Mouse (Mus musculus): Measurements from ENCODE around the gene Gm28036. TPM values are rescaled to one million over a fixed set of nuclear protein-coding genes. Genes with fewer than 3 reads are reported as not detected.
"Not testable (repeated sequence)": the region's sequence is repeated elsewhere in the genome, so short reads cannot be mapped to it uniquely, and the experiment has no call there.

Gene Gm28036
- polyA plus RNA-seq, 1 experiment from 2014 or later, result 22.0 TPM

DNA sequence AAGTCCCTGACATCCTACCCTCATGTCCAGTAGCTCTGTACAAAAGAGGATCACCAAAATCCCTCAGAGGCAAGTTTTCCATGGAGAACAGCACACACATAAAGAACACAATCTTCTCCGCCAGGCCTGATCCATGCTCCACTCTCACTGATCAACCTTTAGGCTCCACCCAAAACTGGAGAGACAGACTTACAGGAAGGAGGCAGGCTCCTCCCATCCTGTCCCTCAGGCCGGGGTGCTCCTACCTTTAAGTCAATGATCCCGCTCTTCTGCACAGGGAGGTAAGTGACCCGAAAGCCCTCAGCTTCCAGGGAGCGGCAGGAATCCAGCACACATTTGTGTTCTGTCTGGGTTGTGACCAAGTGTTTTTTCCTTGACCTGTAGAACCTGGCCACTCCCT, 7.3 kb upstream of the Gm28036 start:
- Histone ChIP-seq H3K4me1 (replicated peaks) (no peaks in the 10 kb centered on the region), H3K27me3 (no peaks in the 10 kb centered on the region), H3K9ac (replicated peaks) (no peak overlapping the region), H3K4me3 (replicated peaks) (no peak overlapping the region), H3K27ac (no peak overlapping the region), H3K4me2 (no peak overlapping the region), H3K36me3 (peaks cover 17% of the 10 kb centered on the region; the same call in 1 of the 2 replicates), H3K9me3 (no peaks in the 10 kb centered on the region)
- 88% methylated on average over 5 of the region's 5 CpGs for WGBS
- no peak for ATAC-seq (ENCODE audit: insufficient number of reproducible peaks, insufficient read depth, low FRiP score, low TSS enrichment, low read depth)

DNA sequence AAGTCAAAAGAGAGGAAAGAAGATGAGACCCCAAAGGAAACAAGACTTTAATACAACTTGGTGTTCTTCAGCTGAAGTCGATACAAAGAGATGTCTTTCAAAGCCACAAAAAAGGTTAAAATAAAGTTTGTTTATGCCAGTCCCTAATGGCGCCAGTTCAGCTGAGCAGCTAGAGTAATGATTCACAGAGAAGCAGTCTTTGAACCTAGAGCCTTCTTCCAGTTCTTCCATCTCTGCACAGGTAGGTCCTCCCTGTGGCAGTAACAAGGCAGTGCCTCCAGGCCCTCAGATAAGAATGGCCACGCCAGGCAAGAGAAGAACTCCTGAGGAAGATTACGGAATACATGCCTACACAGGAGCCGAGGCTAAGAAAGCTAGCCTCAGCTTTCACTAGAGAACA, 3.2 kb downstream of the Gm28036 start:
- no peak overlapping the region for H3K4me3 ChIP-seq (replicated peaks)
- H3K36me3 ChIP-seq, result peaks cover 37% of the 10 kb centered on the region; the same call in 1 of the 2 replicates
- ATAC-seq (ENCODE audit: insufficient number of reproducible peaks, insufficient read depth, low FRiP score, low TSS enrichment, low read depth), result no peak
- WGBS, result 94% methylated on average over 5 of the region's 5 CpGs
- H3K27me3 ChIP-seq, result no peaks in the 10 kb centered on the region
- no peak overlapping the region for H3K4me2 ChIP-seq
- H3K9ac ChIP-seq (replicated peaks), result no peak overlapping the region
- H3K9me3 ChIP-seq, result no peaks in the 10 kb centered on the region
- H3K4me1 ChIP-seq (replicated peaks), result no peaks in the 10 kb centered on the region
- H3K27ac ChIP-seq, result no peak overlapping the region

- no peak for ATAC-seq (ENCODE audit: insufficient number of reproducible peaks, insufficient read depth, low FRiP score, low TSS enrichment, low read depth)
- Histone ChIP-seq H3K36me3 (peaks cover 8% of the 10 kb centered on the region; the same call in 1 of the 2 replicates), H3K4me3 (replicated peaks) (no peak overlapping the region), H3K27me3 (no peaks in the 10 kb centered on the region), H3K9me3 (no peaks in the 10 kb centered on the region), H3K9ac (replicated peaks) (no peak overlapping the region), H3K4me2 (no peak overlapping the region), H3K27ac (no peak overlapping the region), H3K4me1 (replicated peaks) (no peaks in the 10 kb centered on the region)
Measured at GRCm38 (mm10) chr2:156119566-156119965, 7.3 kb downstream of the Gm28036 start.

- peak overlapping the region; percentile 94 for H3K4me3 ChIP-seq (replicated peaks)
- 25% methylated on average over 5 of the region's 5 CpGs for WGBS
- H3K27ac ChIP-seq, result peak overlapping the region; percentile 94
- H3K9ac ChIP-seq (replicated peaks), result peak overlapping the region; percentile 98
- ATAC-seq (ENCODE audit: insufficient number of reproducible peaks, insufficient read depth, low FRiP score, low TSS enrichment, low read depth); H3K9me3 ChIP-seq; H3K4me1 ChIP-seq (replicated peaks); H3K36me3 ChIP-seq; H3K27me3 ChIP-seq: not testable (repeated sequence)
- peak overlapping the region; percentile 47 for H3K4me2 ChIP-seq
Measured at GRCm38 (mm10) chr2:156112080-156112423, 14.8 kb downstream of the Gm28036 start.

GRCm38 (mm10) chr2:156111358-156112079, 15.4 kb downstream of the Gm28036 start, which contains the start of the genes Cpne1 and Rbm12:
TSS of gene Cpne1 (minus strand) at chr2:156111965.
TSS of gene Rbm12 (minus strand) at chr2:156111978.
- Histone ChIP-seq H3K36me3 (no peaks in the 10 kb centered on the region; the same call in 1 of the 2 replicates), H3K9me3 (no peaks in the 10 kb centered on the region), H3K9ac (replicated peaks) (peak within 1 kb of the TSS; percentile 98), H3K4me1 (replicated peaks) (peaks cover 13% of the 10 kb centered on the region), H3K27me3 (no peaks in the 10 kb centered on the region), H3K4me2 (peak within 1 kb of the TSS; percentile 66), H3K4me3 (replicated peaks) (peak within 1 kb of the TSS; percentile 94), H3K27ac (peak within 1 kb of the TSS; percentile 94)
- ATAC-seq (ENCODE audit: insufficient number of reproducible peaks, insufficient read depth, low FRiP score, low TSS enrichment, low read depth), result peak; percentile 83
- WGBS, result under 1% methylated on average over 64 of the region's 74 CpGs

- H3K9ac ChIP-seq (replicated peaks), result peak overlapping the region; percentile 98
- WGBS, result 2% methylated on average over 16 of the region's 16 CpGs
- peak; percentile 59; the same call in 1 of the 2 replicates for ATAC-seq (ENCODE audit: insufficient number of reproducible peaks, insufficient read depth, low FRiP score, low TSS enrichment, low read depth)
Measured at GRCm38 (mm10) chr2:156110627-156111357, 16.1 kb downstream of the Gm28036 start.

GRCm38 (mm10) chr2:156091926-156092325, 35.0 kb downstream of the Gm28036 start:
- H3K9me3 ChIP-seq, result no peaks in the 10 kb centered on the region
- 0 out of 2 replicates have a peak, but pooled peaks cover 3% of the 10 kb centered on the region for H3K4me1 ChIP-seq (replicated peaks)
- no peak overlapping the region for H3K27ac ChIP-seq
- peaks cover 46% of the 10 kb centered on the region for H3K36me3 ChIP-seq
- no peak for ATAC-seq (ENCODE audit: insufficient number of reproducible peaks, insufficient read depth, low FRiP score, low TSS enrichment, low read depth)
- H3K4me3 ChIP-seq (replicated peaks), result no peak overlapping the region
- H3K9ac ChIP-seq (replicated peaks), result no peak overlapping the region
- no peak overlapping the region for H3K4me2 ChIP-seq
- H3K27me3 ChIP-seq, result no peaks in the 10 kb centered on the region
- WGBS, result 79% methylated on average over 5 of the region's 5 CpGs

More at GRCm38 (mm10) chr2:156110627-156111357, 16.1 kb downstream of the Gm28036 start:
- Histone ChIP-seq H3K4me2 (peak overlapping the region; percentile 66), H3K4me1 (replicated peaks) (peaks cover 14% of the 10 kb centered on the region), H3K36me3 (peaks cover 4% of the 10 kb centered on the region; the same call in 1 of the 2 replicates), H3K27me3 (no peaks in the 10 kb centered on the region), H3K9me3 (no peaks in the 10 kb centered on the region), H3K4me3 (replicated peaks) (peak overlapping the region; percentile 94), H3K27ac (peak overlapping the region; percentile 94)

DNA sequence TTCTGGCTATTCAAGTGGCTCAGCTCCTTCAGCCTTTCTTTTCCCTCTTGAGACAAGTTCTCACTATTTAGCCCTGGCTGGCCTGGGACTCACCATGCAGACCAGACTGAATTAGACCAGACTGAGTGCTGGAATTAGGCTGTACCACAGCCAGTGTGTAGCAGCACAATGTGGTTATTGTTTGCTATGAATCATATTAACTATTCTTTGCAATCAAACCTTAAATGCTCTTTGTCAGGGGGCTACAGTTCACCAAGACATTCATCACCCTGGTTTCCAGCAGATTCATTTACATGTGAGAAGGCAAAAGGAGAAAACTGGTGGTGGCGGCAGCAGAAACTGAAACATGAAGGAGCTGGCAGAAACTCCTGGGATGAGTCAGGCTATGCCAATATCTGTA, 37.1 kb downstream of the Gm28036 start:
- Histone ChIP-seq H3K27me3 (no peaks in the 10 kb centered on the region), H3K9ac (replicated peaks) (no peak overlapping the region), H3K9me3 (no peaks in the 10 kb centered on the region), H3K4me3 (replicated peaks) (no peak overlapping the region), H3K4me1 (replicated peaks) (0 out of 2 replicates have a peak, but pooled peaks cover 3% of the 10 kb centered on the region), H3K27ac (no peak overlapping the region), H3K4me2 (no peak overlapping the region), H3K36me3 (peaks cover 25% of the 10 kb centered on the region)
- ATAC-seq (ENCODE audit: insufficient number of reproducible peaks, insufficient read depth, low FRiP score, low TSS enrichment, low read depth), result no peak
- 91% methylated on average over 1 of the region's 1 CpGs for WGBS

DNA sequence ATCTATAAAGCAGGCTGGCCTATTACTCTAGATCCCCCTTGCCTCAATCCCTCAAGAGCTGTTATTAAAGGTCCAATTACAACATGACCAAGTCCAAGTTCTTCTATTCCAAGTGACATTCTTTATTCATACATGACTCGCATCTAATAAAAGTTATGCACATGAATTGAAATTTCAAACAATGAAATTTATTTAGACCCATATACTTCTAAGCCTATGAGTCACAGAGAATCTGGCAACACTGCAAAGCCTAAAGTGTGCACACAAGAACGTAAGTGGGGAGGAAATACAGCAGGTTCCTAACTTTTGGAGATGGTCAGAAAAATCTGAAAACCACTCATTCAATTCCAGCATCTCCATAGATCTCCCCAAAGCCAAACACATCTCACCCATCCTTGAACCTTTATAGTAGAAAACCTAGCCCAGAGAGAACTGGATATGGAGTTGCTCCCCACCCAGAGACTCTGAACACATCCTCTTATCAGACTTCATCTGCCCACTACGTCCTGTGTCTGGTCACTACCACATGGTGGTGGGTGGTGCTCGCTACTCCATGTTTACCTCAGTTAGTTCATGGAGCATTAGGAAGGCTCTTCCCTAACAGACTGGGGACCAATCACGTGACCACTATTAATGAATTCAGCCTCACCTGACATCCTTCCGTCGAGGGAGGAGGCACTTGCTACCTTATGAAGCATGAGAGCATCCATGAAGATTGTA, 39.3 kb downstream of the Gm28036 start:
- Histone ChIP-seq H3K27ac (no peak overlapping the region), H3K9me3 (no peaks in the 10 kb centered on the region), H3K4me2 (no peak overlapping the region), H3K27me3 (no peaks in the 10 kb centered on the region), H3K9ac (replicated peaks) (no peak overlapping the region), H3K4me3 (replicated peaks) (no peak overlapping the region), H3K36me3 (peaks cover 24% of the 10 kb centered on the region), H3K4me1 (replicated peaks) (0 out of 2 replicates have a peak, but pooled peaks cover 3% of the 10 kb centered on the region)
- ATAC-seq (ENCODE audit: insufficient number of reproducible peaks, insufficient read depth, low FRiP score, low TSS enrichment, low read depth), result no peak
- 86% methylated on average over 7 of the region's 7 CpGs for WGBS

GRCm38 (mm10) chr2:156084541-156084940, 42.4 kb downstream of the Gm28036 start:
- no peak for ATAC-seq (ENCODE audit: insufficient number of reproducible peaks, insufficient read depth, low FRiP score, low TSS enrichment, low read depth)
- Histone ChIP-seq H3K27ac (no peak overlapping the region), H3K36me3 (peaks cover 14% of the 10 kb centered on the region), H3K4me1 (replicated peaks) (no peaks in the 10 kb centered on the region), H3K9ac (replicated peaks) (no peak overlapping the region), H3K27me3 (no peaks in the 10 kb centered on the region), H3K9me3 (no peaks in the 10 kb centered on the region), H3K4me2 (no peak overlapping the region), H3K4me3 (replicated peaks) (no peak overlapping the region)
- WGBS, result 88% methylated on average over 3 of the region's 3 CpGs

- no peak overlapping the region for H3K4me3 ChIP-seq (replicated peaks)
- no peak overlapping the region; the same call in 1 of the 2 replicates for H3K9ac ChIP-seq (replicated peaks)
- no peak overlapping the region for H3K4me2 ChIP-seq
- no peak overlapping the region for H3K27ac ChIP-seq
- WGBS, result 88% methylated on average over 7 of the region's 7 CpGs
- H3K9me3 ChIP-seq, result no peaks in the 10 kb centered on the region
- ATAC-seq (ENCODE audit: insufficient number of reproducible peaks, insufficient read depth, low FRiP score, low TSS enrichment, low read depth), result no peak
- no peaks in the 10 kb centered on the region for H3K4me1 ChIP-seq (replicated peaks)
- H3K36me3 ChIP-seq, result peaks cover 44% of the 10 kb centered on the region
- H3K27me3 ChIP-seq, result no peaks in the 10 kb centered on the region
Measured at GRCm38 (mm10) chr2:156080391-156080790, 46.5 kb downstream of the Gm28036 start.
